Mouse (Mus musculus) lung, adult 2 months (tissue): Measurements from ENCODE around the gene Kcnh4.

Source experiments
- CTCF ChIP-seq: fragments of 200-500 bp; IDR thresholded peaks from 2 replicates; pipeline ENCODE4 v1.5.1; 2011; ENCODE audit warnings: mild to moderate bottlenecking, low read length, control low read depth; ENCODE audit not compliant: insufficient read depth
- POLR2A ChIP-seq: fragments of 200-500 bp; IDR thresholded peaks from 2 replicates; pipeline ENCODE4 v1.6.1; 2011; ENCODE audit warnings: low read depth, mild to moderate bottlenecking, control low read depth, low read length, borderline replicate concordance; ENCODE audit errors: extremely low read depth

- TF ChIP-seq POLR2A (no peak), CTCF (no peak)
Observed at GRCm38 (mm10) chr11:100692164-100692616, 67.6 kb downstream of the Kcnh4 start, which contains the start of gene Zfp385c.
